Mouse (Mus musculus) heart, embryonic 12.5 days (tissue): Measurements from ENCODE around the gene Ttc9b. TPM values are rescaled to one million over a fixed set of nuclear protein-coding genes. Genes with fewer than 3 reads are reported as not detected.

ENCODE experiments used
- ATAC-seq: fragments of 200-750 bp; cut with Nextera tagmentation; 2 replicates; pipeline ENCODE4 v1.8.0; 2017; ENCODE audit warnings: moderate TSS enrichment, moderate library complexity; ENCODE audit not compliant: insufficient number of reproducible peaks, low FRiP score
- H3K27ac ChIP-seq: fragments of 300-500 bp; sonication (generic); 2 replicates; pipeline ENCODE4 v1.5.1; 2016; ENCODE audit warnings: mild to moderate bottlenecking, moderate library complexity; ENCODE audit not compliant: poor library complexity, severe bottlenecking
- H3K27me3 ChIP-seq: fragments of 300-500 bp; sonication (generic); replicated peaks from 2 replicates; pipeline ENCODE4 v1.6.1; 2016; ENCODE audit warnings: mild to moderate bottlenecking, moderate library complexity
- H3K36me3 ChIP-seq: fragments of 300-500 bp; sonication (generic); 2 replicates; pipeline ENCODE4 v1.6.1; 2016; ENCODE audit warnings: mild to moderate bottlenecking, moderate library complexity
- H3K4me1 ChIP-seq: fragments of 300-500 bp; sonication (generic); replicated peaks from 2 replicates; pipeline ENCODE4 v1.6.1; 2016; ENCODE audit warnings: mild to moderate bottlenecking
- H3K4me2 ChIP-seq: fragments of 300-500 bp; sonication (generic); 2 replicates; pipeline ENCODE4 v1.6.1; 2016; ENCODE audit warnings: mild to moderate bottlenecking, moderate library complexity
- H3K4me3 ChIP-seq: fragments of 300-500 bp; sonication (generic); 2 replicates; pipeline ENCODE4 v1.5.1; 2016; ENCODE audit warnings: mild to moderate bottlenecking
- H3K9ac ChIP-seq: fragments of 300-500 bp; sonication (generic); 2 replicates; pipeline ENCODE4 v1.6.1; 2016; ENCODE audit warnings: mild to moderate bottlenecking, moderate library complexity
- H3K9me3 ChIP-seq: fragments of 300-500 bp; sonication (generic); replicated peaks from 2 replicates; pipeline ENCODE4 v1.6.1; 2016; ENCODE audit warnings: mild to moderate bottlenecking, moderate library complexity
- WGBS: fragments of 180-500 bp; shearing (Covaris S2); methylation state at CpG from one replicate; pipeline ENCODE4 v1.1.7; 2016; 5-methylcytosine and 5-hydroxymethylcytosine counted together
- polyA plus RNA-seq: library from polyadenylated mRNA; unstranded; fragments of >200 nt; fragmentation: Nextera tagmentation; extraction: Ambion mirVana; gene quantifications from 2 replicates; pipeline ENCODE4 v1.2.1, GENCODE M21; 2016

The Ttc9b gene
- polyA plus RNA-seq, 1 experiment from 2014 or later = 0.09 TPM

DNA sequence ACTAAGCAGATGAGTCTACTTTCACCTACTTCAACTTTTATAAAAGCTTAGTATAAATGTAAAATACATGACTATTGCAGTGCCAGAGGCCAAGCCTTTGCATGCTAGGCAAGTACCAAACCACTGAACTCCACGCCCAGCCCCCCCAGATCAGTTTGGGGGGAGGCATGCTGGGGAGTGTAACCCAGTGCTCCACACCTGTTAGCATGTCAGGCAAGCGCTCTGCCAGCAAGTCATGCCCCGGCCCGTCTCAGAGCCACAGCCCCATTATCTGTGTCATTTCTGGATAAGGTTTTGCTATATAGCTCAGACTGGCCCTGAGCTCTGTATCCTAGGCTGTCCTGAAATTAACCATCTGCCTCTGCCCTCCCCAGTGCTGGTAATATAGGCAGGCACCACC, 8.3 kb downstream of the Ttc9b start:
- no peak for ATAC-seq

DNA sequence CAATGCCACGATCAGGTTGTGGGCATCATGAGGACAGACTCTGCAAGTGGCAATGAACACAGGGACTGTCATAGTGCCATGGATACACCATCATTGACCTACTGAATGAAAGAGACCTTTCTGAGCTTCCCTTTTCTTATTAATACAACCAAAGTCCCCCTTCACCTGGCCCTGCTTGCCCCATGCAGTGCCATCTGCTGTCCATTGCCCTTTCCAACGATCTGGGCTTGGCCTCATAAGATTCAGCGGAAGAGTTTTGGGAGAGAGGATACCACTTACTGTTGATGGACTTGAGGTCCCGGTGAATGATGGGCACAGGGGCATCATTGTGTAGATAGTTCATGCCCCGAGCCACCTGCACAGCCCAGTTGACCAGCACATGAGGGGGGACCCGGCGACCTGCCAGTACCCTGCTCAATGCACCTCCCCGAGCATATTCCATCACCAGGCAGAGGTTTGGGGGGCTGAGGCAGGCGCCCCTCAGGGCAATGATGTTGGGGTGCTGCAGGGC, 19.4 kb downstream of the Ttc9b start:
- 57% methylated on average over 9 of the region's 9 CpGs for WGBS
- ATAC-seq = no peak
- Histone ChIP-seq H3K9ac (peak overlapping the region; percentile 94), H3K4me3 (peak overlapping the region; percentile 79), H3K4me1 (peaks cover 15% of the 10 kb centered on the region), H3K27ac (no peak overlapping the region), H3K4me2 (peak overlapping the region; percentile 100), H3K9me3 (no peaks in the 10 kb centered on the region), H3K36me3 (peaks cover 15% of the 10 kb centered on the region), H3K27me3 (no peaks in the 10 kb centered on the region)

More for the DNA sequence above, 8.3 kb downstream of the Ttc9b start:
- no peak overlapping the region for H3K4me2 ChIP-seq
- no peak overlapping the region for H3K27ac ChIP-seq
- H3K4me3 ChIP-seq = no peak overlapping the region
- peaks cover 6% of the 10 kb centered on the region; the same call in 1 of the 2 replicates for H3K4me1 ChIP-seq
- H3K9ac ChIP-seq = no peak overlapping the region
- peaks cover 85% of the 10 kb centered on the region for H3K27me3 ChIP-seq
- no peaks in the 10 kb centered on the region for H3K9me3 ChIP-seq
- peaks cover 18% of the 10 kb centered on the region; the same call in 1 of the 2 replicates for H3K36me3 ChIP-seq
- 78% methylated on average over 4 of the region's 4 CpGs for WGBS

GRCm38 (mm10) chr7:27673575-27674131, 19.9 kb downstream of the Ttc9b start:
- Histone ChIP-seq H3K4me2 (peak overlapping the region; percentile 100), H3K9me3 (no peaks in the 10 kb centered on the region), H3K36me3 (peaks cover 11% of the 10 kb centered on the region), H3K27ac (no peak overlapping the region), H3K4me1 (peaks cover 15% of the 10 kb centered on the region), H3K9ac (peak overlapping the region; percentile 94), H3K27me3 (no peaks in the 10 kb centered on the region), H3K4me3 (peak overlapping the region; percentile 79)
- ATAC-seq = peak; percentile 44
- WGBS = 1% methylated on average over 49 of the region's 52 CpGs

- Histone ChIP-seq H3K27me3 (no peaks in the 10 kb centered on the region), H3K9me3 (no peaks in the 10 kb centered on the region), H3K9ac (peak overlapping the region; percentile 94), H3K27ac (no peak overlapping the region), H3K36me3 (peaks cover 11% of the 10 kb centered on the region), H3K4me3 (peak overlapping the region; percentile 79), H3K4me2 (peak overlapping the region; percentile 100), H3K4me1 (peaks cover 15% of the 10 kb centered on the region)
- peak; percentile 75 for ATAC-seq
- WGBS = under 1% methylated on average over 37 of the region's 38 CpGs
Observed at GRCm38 (mm10) chr7:27674195-27674521, 20.4 kb downstream of the Ttc9b start.

DNA sequence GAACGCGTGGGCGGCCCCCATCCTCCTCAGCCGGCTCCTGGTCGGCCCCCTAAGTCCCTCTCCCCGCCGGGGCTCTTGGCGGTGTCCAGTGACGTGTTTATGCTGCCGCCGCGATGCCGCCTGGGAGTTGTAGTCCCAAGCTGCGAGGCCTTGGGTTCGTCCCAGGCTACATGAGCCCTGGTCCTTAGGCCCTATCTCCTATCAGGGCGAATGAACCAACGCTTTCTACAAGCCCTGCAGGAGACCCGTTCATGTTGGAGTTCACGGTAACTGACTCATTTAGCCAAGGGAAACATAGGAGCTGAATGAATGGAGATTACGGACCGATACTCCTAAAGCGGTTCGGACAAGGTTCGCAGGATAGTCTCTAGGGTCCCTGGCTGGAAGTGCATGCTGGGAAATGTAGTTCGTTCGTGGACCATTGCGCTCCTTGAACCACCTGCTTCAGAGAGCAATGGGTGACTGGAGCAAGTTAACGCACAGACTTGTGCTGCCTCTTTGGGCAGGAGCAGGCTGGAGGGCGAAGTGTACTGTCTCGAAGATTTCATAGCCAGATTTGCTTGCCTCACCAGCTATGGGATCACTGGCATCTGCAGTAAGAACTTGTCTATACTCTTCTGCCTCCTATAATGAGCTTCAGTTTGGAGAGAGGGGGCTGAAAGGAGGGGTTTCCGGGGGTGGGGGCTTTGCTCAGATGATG, 21.0 kb downstream of the Ttc9b start, which contains the start of gene Map3k10:
Map3k10 (minus strand) TSS at position 77 of the 700 bp plus-strand sequence.
- Histone ChIP-seq H3K27ac (peak within 1 kb of the TSS; percentile 83), H3K36me3 (peaks cover 11% of the 10 kb centered on the region), H3K4me2 (peak within 1 kb of the TSS; percentile 100), H3K4me3 (peak within 1 kb of the TSS; percentile 79), H3K4me1 (peaks cover 15% of the 10 kb centered on the region), H3K9ac (peak within 1 kb of the TSS; percentile 94), H3K9me3 (no peaks in the 10 kb centered on the region), H3K27me3 (no peaks in the 10 kb centered on the region)
- WGBS = under 1% methylated on average over 31 of the region's 31 CpGs
- peak; percentile 97 for ATAC-seq

DNA sequence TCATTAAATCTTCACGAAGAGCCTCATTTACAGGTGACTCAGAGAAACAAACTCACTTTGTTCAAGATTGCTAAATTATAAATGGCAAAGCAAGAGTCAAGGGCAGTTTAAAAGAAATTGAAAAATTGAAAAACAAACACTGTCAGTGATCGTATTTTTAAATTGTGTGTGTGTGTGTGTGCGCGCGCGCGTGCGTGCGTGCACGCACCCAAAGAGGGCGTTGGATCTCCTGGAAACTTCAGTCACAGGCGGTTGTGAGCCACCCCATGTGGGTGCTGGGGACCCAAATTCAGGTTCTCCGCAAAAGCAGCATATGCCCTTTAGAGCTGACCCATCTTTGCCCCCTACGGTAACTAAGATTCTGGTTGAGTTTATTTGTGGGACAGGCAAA, 21.5 kb downstream of the Ttc9b start:
- Histone ChIP-seq H3K4me2 (peak overlapping the region; percentile 100), H3K9ac (no peak overlapping the region), H3K9me3 (no peaks in the 10 kb centered on the region), H3K27ac (no peak overlapping the region), H3K4me1 (peaks cover 15% of the 10 kb centered on the region), H3K4me3 (peak overlapping the region; percentile 79), H3K36me3 (peaks cover 8% of the 10 kb centered on the region), H3K27me3 (no peaks in the 10 kb centered on the region)
- WGBS = 29% methylated on average over 14 of the region's 14 CpGs
- ATAC-seq = no peak

GRCm38 (mm10) chr7:27683218-27683617, 29.5 kb downstream of the Ttc9b start:
- H3K36me3 ChIP-seq = no peaks in the 10 kb centered on the region
- peaks cover 5% of the 10 kb centered on the region; the same call in 1 of the 2 replicates for H3K4me1 ChIP-seq
- H3K4me3 ChIP-seq = no peak overlapping the region
- H3K27ac ChIP-seq = no peak overlapping the region
- no peak overlapping the region for H3K9ac ChIP-seq
- no peak for ATAC-seq
- no peaks in the 10 kb centered on the region for H3K9me3 ChIP-seq
- H3K27me3 ChIP-seq = peaks cover 11% of the 10 kb centered on the region
- H3K4me2 ChIP-seq = no peak overlapping the region
- 25% methylated on average over 2 of the region's 2 CpGs for WGBS

- no peak for ATAC-seq
- Histone ChIP-seq H3K4me3 (no peak overlapping the region), H3K27me3 (peaks cover 11% of the 10 kb centered on the region), H3K4me2 (peak overlapping the region; percentile 17), H3K27ac (no peak overlapping the region), H3K36me3 (no peaks in the 10 kb centered on the region), H3K9ac (no peak overlapping the region), H3K4me1 (peaks cover 7% of the 10 kb centered on the region; the same call in 1 of the 2 replicates), H3K9me3 (no peaks in the 10 kb centered on the region)
- 28% methylated on average over 5 of the region's 5 CpGs for WGBS
Observed at GRCm38 (mm10) chr7:27685220-27685619, 31.5 kb downstream of the Ttc9b start.

GRCm38 (mm10) chr7:27685681-27686080, 32.0 kb downstream of the Ttc9b start:
- 0% methylated on average over 6 of the region's 6 CpGs for WGBS
- Histone ChIP-seq H3K4me1 (peaks cover 7% of the 10 kb centered on the region; the same call in 1 of the 2 replicates), H3K4me2 (peak overlapping the region; percentile 17; the same call in 1 of the 2 replicates), H3K4me3 (no peak overlapping the region), H3K9ac (no peak overlapping the region), H3K27me3 (peaks cover 11% of the 10 kb centered on the region), H3K9me3 (no peaks in the 10 kb centered on the region), H3K27ac (no peak overlapping the region), H3K36me3 (no peaks in the 10 kb centered on the region)
- ATAC-seq = no peak

GRCm38 (mm10) chr7:27687043-27687442, 33.3 kb downstream of the Ttc9b start:
- WGBS = 76% methylated on average over 1 of the region's 1 CpGs
- Histone ChIP-seq H3K36me3 (no peaks in the 10 kb centered on the region), H3K4me1 (peaks cover 7% of the 10 kb centered on the region; the same call in 1 of the 2 replicates), H3K4me2 (no peak overlapping the region), H3K4me3 (no peak overlapping the region), H3K9ac (no peak overlapping the region), H3K27me3 (peaks cover 11% of the 10 kb centered on the region), H3K9me3 (no peaks in the 10 kb centered on the region), H3K27ac (no peak overlapping the region)
- no peak for ATAC-seq

- Histone ChIP-seq H3K27ac (no peak overlapping the region), H3K9me3 (no peaks in the 10 kb centered on the region), H3K4me2 (0 out of 2 replicates have a peak overlapping the region, but pooled peaks have one; percentile 86), H3K36me3 (no peaks in the 10 kb centered on the region), H3K9ac (no peak overlapping the region), H3K4me3 (no peak overlapping the region; the same call in 1 of the 2 replicates), H3K4me1 (peaks cover 7% of the 10 kb centered on the region; the same call in 1 of the 2 replicates), H3K27me3 (peaks cover 11% of the 10 kb centered on the region)
- 63% methylated on average over 3 of the region's 3 CpGs for WGBS
- ATAC-seq = no peak
Observed at GRCm38 (mm10) chr7:27687836-27688235, 34.1 kb downstream of the Ttc9b start.
